Mouse (Mus musculus) bone marrow, adult 2 months (tissue): ENCODE measurements at regions not wholly inside any gene's neighbourhood (a gene's known extent, or its start where the extent isn't known, plus 50 kb on each side); places are given as distances from the start of the nearest gene placed in this dataset.

ENCODE experiments used
- CTCF ChIP-seq: fragments of 200-500 bp; IDR thresholded peaks from 2 replicates; pipeline ENCODE4 v1.5.1; 2011; ENCODE audit warnings: low read length, control low read depth; ENCODE audit not compliant: control insufficient read depth, insufficient read depth
- POLR2A ChIP-seq: fragments of 200-500 bp; IDR thresholded peaks from 2 replicates; pipeline ENCODE4 v1.6.1; 2011; ENCODE audit warnings: low read depth, mild to moderate bottlenecking, control low read depth, low read length, borderline replicate concordance; ENCODE audit not compliant: control insufficient read depth

DNA sequence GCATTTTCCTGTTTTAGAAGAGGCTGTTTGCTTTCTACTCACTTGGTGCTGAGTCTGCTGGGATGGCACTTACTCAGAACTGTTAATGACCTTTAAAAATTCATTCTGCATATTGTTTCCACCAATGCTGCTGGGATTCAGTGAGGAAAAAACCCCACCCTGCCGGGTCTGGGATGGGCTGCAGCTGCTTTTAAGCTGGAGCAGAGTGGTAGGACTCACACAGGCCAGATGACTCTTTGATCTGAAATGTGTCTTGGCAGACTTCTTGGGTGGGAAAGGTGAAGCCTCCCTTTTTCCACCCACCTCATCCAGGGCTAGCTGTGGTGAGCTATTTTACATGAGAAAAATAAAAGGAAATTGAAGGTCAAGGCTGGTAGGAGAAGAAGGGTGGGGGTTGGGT is 56.4 kb upstream of the Ddhd1 start:
- TF ChIP-seq CTCF (no peak), POLR2A (no peak)
